Comparison of ENCODE assay signal across 8 mouse cellular contexts in genomic region chr3:146682140-146682651, GRCm38 (mm10). TPM values are rescaled to one million over a fixed set of nuclear protein-coding genes. Genes with fewer than 3 reads are reported as not detected.
DNase-seq lines count a peak whose midpoint lies in the region; ATAC-seq and TF ChIP-seq lines count a peak whose summit lies in the region.

No protein-coding gene starts in this region.

- no peak for TF ChIP-seq CTCF in heart, postnatal 0 days (IDR thresholded peaks at IDR 0.05; ENCODE audit: low read depth)

- H3K27me3 ChIP-seq in forebrain, embryonic 13.5 days: peaks cover 15% of the 10 kb centered on the region
- H3K27me3 ChIP-seq in heart, postnatal 0 days (ENCODE audit: control insufficient read depth, insufficient read depth, low read length): no peaks in the 10 kb centered on the region
- H3K27me3 ChIP-seq in liver, embryonic 12.5 days (replicated peaks): peaks cover 35% of the 10 kb centered on the region

- TF ChIP-seq EP300 in heart, postnatal 0 days (IDR thresholded peaks at IDR 0.05; ENCODE audit: low read depth): no peak

- H3K4me2 ChIP-seq in forebrain, embryonic 13.5 days: peak overlapping the region; percentile 51
- H3K4me2 ChIP-seq in heart, postnatal 0 days (ENCODE audit: low read depth, low read length): peak overlapping the region; percentile 57
- H3K4me2 ChIP-seq in liver, embryonic 12.5 days: peak overlapping the region; percentile 33

- H3K36me3 ChIP-seq in forebrain, embryonic 13.5 days (ENCODE audit: poor library complexity, severe bottlenecking): no peaks in the 10 kb centered on the region
- no peaks in the 10 kb centered on the region for H3K36me3 ChIP-seq in heart, postnatal 0 days (replicated peaks; ENCODE audit: control insufficient read depth, insufficient read depth, low read length)
- no peaks in the 10 kb centered on the region for H3K36me3 ChIP-seq in liver, embryonic 12.5 days

- H3K9ac ChIP-seq in forebrain, embryonic 13.5 days: peak overlapping the region; percentile 43
- peak overlapping the region; percentile 64 for H3K9ac ChIP-seq in heart, postnatal 0 days (replicated peaks; ENCODE audit: low read depth, low read length)
- no peak overlapping the region for H3K9ac ChIP-seq in liver, embryonic 12.5 days

- H3K4me3 ChIP-seq in forebrain, embryonic 13.5 days: peak overlapping the region; percentile 20
- peak overlapping the region; percentile 33 for H3K4me3 ChIP-seq in heart, postnatal 0 days (ENCODE audit: low read depth, low read length)
- H3K4me3 ChIP-seq in liver, embryonic 12.5 days: no peak overlapping the region

- 0 out of 2 replicates have a peak overlapping the region, but pooled peaks have one; percentile 2 for H3K27ac ChIP-seq in forebrain, embryonic 13.5 days
- H3K27ac ChIP-seq in heart, postnatal 0 days (ENCODE audit: low read depth): peak overlapping the region; percentile 73
- H3K27ac ChIP-seq in liver, embryonic 12.5 days: no peak overlapping the region

- WGBS in forebrain, embryonic 13.5 days: 29% methylated on average over 13 of the region's 13 CpGs
- 26% methylated on average over 13 of the region's 13 CpGs for WGBS in heart, postnatal 0 days
- WGBS in liver, embryonic 12.5 days (ENCODE audit: insufficient replicate concordance): 51% methylated on average over 13 of the region's 13 CpGs

- H3K9me3 ChIP-seq in forebrain, embryonic 13.5 days (replicated peaks): no peaks in the 10 kb centered on the region
- no peaks in the 10 kb centered on the region for H3K9me3 ChIP-seq in heart, postnatal 0 days (replicated peaks; ENCODE audit: control insufficient read depth, low read length)
- H3K9me3 ChIP-seq in liver, embryonic 12.5 days (replicated peaks): no peaks in the 10 kb centered on the region

- H3K4me1 ChIP-seq in forebrain, embryonic 13.5 days: peaks cover 22% of the 10 kb centered on the region
- peaks cover 13% of the 10 kb centered on the region for H3K4me1 ChIP-seq in heart, postnatal 0 days (ENCODE audit: control insufficient read depth, insufficient read depth)
- peaks cover 26% of the 10 kb centered on the region for H3K4me1 ChIP-seq in liver, embryonic 12.5 days

- DNase-seq in thymus, postnatal 25 days: peak; percentile 38
- DNase-seq in thymus, postnatal 0 days (ENCODE audit: low spot score): no peak
- DNase-seq in heart, postnatal 0 days (ENCODE audit: low spot score): peak; percentile 63
- peak; percentile 75 to 81 for DNase-seq in kidney, postnatal 25 days
- peak; percentile 21 to 35 for DNase-seq in urinary bladder, postnatal 36 days (ENCODE audit: low spot score in 2 of 2)

- peak; percentile 51 for ATAC-seq in forebrain, embryonic 13.5 days
- ATAC-seq in heart, postnatal 0 days (ENCODE audit: insufficient read depth, low read depth): peak; percentile 35; the same call in 1 of the 2 replicates
- no peak for ATAC-seq in liver, embryonic 12.5 days
- ATAC-seq in monocyte, adult 5-6 weeks (replicated peaks; ENCODE audit: insufficient number of reproducible peaks, low FRiP score, low TSS enrichment, poor library complexity, severe bottlenecking): 0 out of 2 replicates have a peak, but pooled peaks have one; percentile 12

RNA-seq across cellular contexts. Expression of gene Samd13, which starts 3.2 kb away (rescaled TPM):
- polyA plus RNA-seq in thymus, postnatal 0 days (2015; fragmentation: Nextera tagmentation; extraction: Ambion mirVana): 0.57 and 0.71 TPM in 2 replicates
- polyA plus RNA-seq in forebrain, embryonic 13.5 days (2015; fragmentation: Nextera tagmentation; extraction: Ambion mirVana): 0.48 and 1.0 TPM in 2 replicates
- 0.42 and 3.6 TPM in 2 replicates for total RNA-seq in heart, postnatal 0 days (2014; rRNA removed; ENCODE audit: low replicate concordance)
- 1.8 and 2.8 TPM in 2 replicates for polyA plus RNA-seq in heart, postnatal 0 days (2015; fragmentation: Nextera tagmentation; extraction: Ambion mirVana)
- 0.32 and 0.46 TPM in 2 replicates for polyA plus RNA-seq in liver, embryonic 12.5 days (2016; fragmentation: Nextera tagmentation; extraction: Ambion mirVana)
- 0.86 to 3.6 TPM (median 2.4 TPM) in 3 replicates for total RNA-seq in monocyte, adult 5-6 weeks (2017)

RNA-seq across cellular contexts. Expression of gene 4930503B20Rik, which starts 31.1 kb away (rescaled TPM):
- not detected in 2 replicates for polyA plus RNA-seq in thymus, postnatal 0 days (2015; fragmentation: Nextera tagmentation; extraction: Ambion mirVana)
- polyA plus RNA-seq in forebrain, embryonic 13.5 days (2015; fragmentation: Nextera tagmentation; extraction: Ambion mirVana): not detected in 2 replicates
- not detected in 2 replicates for total RNA-seq in heart, postnatal 0 days (2014; rRNA removed; ENCODE audit: low replicate concordance)
- polyA plus RNA-seq in heart, postnatal 0 days (2015; fragmentation: Nextera tagmentation; extraction: Ambion mirVana): 0.22 TPM in 1 of 2 replicates, not detected in the other
- not detected in 2 replicates for polyA plus RNA-seq in liver, embryonic 12.5 days (2016; fragmentation: Nextera tagmentation; extraction: Ambion mirVana)
- total RNA-seq in monocyte, adult 5-6 weeks (2017): 0.19 to 1.6 TPM in 2 of 3 replicates, not detected in the other
